Mouse (Mus musculus) cerebellum, adult 2 months (tissue): ENCODE results near the gene Cd80.
"Not testable (repeated sequence)": the region's sequence is repeated elsewhere in the genome, so short reads cannot be mapped to it uniquely, and the experiment has no call there.

Experiments
- CTCF ChIP-seq: fragments of 200-500 bp; IDR thresholded peaks from 2 replicates; pipeline ENCODE4 v1.5.1; 2011; ENCODE audit warnings: low read depth, mild to moderate bottlenecking, control low read depth, low read length, moderate library complexity, borderline replicate concordance; ENCODE audit not compliant: insufficient read depth
- POLR2A ChIP-seq: fragments of 200-500 bp; IDR thresholded peaks from 2 replicates; pipeline ENCODE4 v1.6.1; 2011; ENCODE audit warnings: low read length, control low read depth, borderline replicate concordance; ENCODE audit not compliant: insufficient read depth

DNA sequence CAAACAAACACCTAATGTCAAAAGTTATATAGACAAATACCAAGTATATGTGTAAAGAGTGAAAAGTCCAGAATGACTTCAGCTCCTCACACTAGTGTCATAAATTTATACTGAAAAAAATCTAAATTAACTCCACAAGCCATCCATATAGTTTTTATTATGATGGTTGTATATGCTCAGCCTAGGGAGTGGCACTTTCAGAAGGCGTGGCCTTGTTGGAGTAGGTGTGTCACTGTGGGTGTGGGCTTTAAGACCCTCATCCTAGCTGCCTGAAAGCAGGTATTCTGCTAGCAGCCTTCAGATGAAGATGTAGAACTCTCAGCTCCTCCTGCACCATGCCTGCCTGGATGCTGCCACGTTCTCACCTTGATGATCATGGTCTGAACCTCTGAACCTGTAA is 9.2 kb upstream of the Cd80 start:
- TF ChIP-seq CTCF, POLR2A: not testable (repeated sequence)
